Mouse (Mus musculus) thymus, adult 2 months (tissue): Measurements from ENCODE around the gene Sass6.

ENCODE experiments used
- CTCF ChIP-seq: fragments of 200-500 bp; IDR thresholded peaks from 2 replicates; pipeline ENCODE4 v1.5.1; 2012; ENCODE audit warnings: mild to moderate bottlenecking, control low read depth, low read length, moderate library complexity, borderline replicate concordance; ENCODE audit not compliant: control insufficient read depth, poor library complexity, insufficient read depth; ENCODE audit errors: extremely low read depth
- POLR2A ChIP-seq: fragments of 200-500 bp; IDR thresholded peaks from 2 replicates; pipeline ENCODE4 v1.6.1; 2012; ENCODE audit warnings: mild to moderate bottlenecking, low read length, control low read depth, moderate library complexity; ENCODE audit not compliant: control insufficient read depth, poor library complexity, insufficient read depth; ENCODE audit errors: extremely low read depth

DNA sequence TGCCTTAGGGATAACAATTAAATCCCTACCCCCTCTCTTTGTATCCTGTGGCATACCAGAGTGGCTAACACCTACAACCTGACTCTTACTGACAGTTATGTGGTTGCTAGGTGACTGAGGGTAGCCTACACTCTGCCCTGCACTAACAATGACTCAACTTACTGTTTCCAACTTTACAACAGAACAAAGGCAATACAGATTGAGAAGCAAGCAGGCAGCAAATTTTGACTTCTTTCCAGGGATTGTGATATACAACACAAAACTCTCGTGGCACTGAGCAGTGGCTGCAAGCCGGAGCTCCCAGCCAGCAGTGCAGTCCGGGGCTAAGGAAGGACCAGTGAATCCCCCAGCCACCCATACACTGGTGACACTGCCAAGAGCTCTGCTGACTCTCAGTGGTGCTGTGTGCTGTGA lies 57.3 kb downstream of the Sass6 start:
- TF ChIP-seq POLR2A, result no peak
- TF ChIP-seq CTCF, result no peak
